Mouse (Mus musculus) left cerebral cortex, adult 18-20 months (tissue): ENCODE results near the gene Pth. TPM values are rescaled to one million over a fixed set of nuclear protein-coding genes. Genes with fewer than 3 reads are reported as not detected.

Source experiments
- total RNA-seq, 2 experiments: library from RNA; stranded (reverse); gene quantifications; 2 replicates each; pipeline ENCODE4 v1.2.3; 2021

Pth gene
- total RNA-seq, 2 experiments from 2014 or later: not detected

Other genes with a start within 250 kb of the Pth start
- 10 to 100 TPM; 47.4 to 54.1 TPM for gene Arntl, start 181.1 kb downstream of the Pth start, total RNA-seq
- gene Btbd10, start 19.2 kb downstream of the Pth start, total RNA-seq: 10 to 100 TPM; 86.6 to 90.3 TPM
- 100 to 1,000 TPM; 105 to 111 TPM for gene Far1, start 125.3 kb upstream of the Pth start, total RNA-seq